Comparison of ENCODE assay signal across 18 mouse cellular contexts in the genomic region with DNA sequence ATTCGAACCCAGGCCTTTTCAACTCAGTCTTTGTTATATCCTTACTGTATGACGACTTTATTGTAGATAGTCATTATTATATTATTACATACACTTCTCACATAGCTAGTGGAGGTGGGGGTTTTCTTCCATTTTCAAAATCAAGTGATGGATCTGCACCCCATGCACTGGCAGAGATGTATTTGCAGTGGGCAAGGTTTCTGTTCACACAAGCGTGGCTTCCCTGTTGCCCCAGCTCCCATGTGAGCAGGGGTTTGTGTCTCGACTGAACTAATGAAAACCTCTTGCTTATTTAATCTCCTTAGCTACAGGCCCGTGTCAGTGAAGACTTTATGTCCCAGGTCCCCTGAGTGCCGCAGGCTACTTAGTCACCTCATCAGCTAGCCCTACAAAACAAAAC.
"Had no signal": no experiment of that assay in that cellular context is flagged by ENCODE, and none has a peak within 500 bp of the region (broad histone marks: within the 10 kb centered on the region; RNA-seq: fewer than 3 reads in every experiment).

No protein-coding gene starts in this region.

- H3K9me3 ChIP-seq: limb, embryonic 13.5 days; liver, embryonic 12.5 days; liver, embryonic 15.5 days; lung, embryonic 15.5 days; megakaryocyte, embryonic 14.5 days; midbrain, embryonic 12.5 days; neural tube, embryonic 12.5 days had no signal

- ATAC-seq: intestine, embryonic 16.5 days; liver, embryonic 12.5 days had no signal

- H3K27me3 ChIP-seq: liver, embryonic 12.5 days; liver, embryonic 15.5 days; lung, embryonic 15.5 days; midbrain, embryonic 12.5 days; neural tube, embryonic 12.5 days had no signal

- H3K9ac ChIP-seq: limb, embryonic 13.5 days; liver, embryonic 12.5 days; liver, embryonic 15.5 days; lung, embryonic 15.5 days; midbrain, embryonic 12.5 days; neural tube, embryonic 12.5 days had no signal

- H3K36me3 ChIP-seq: limb, embryonic 13.5 days; liver, embryonic 12.5 days; liver, embryonic 15.5 days; lung, embryonic 15.5 days; midbrain, embryonic 12.5 days; neural tube, embryonic 12.5 days had no signal

- H3K4me1 ChIP-seq: liver, embryonic 12.5 days; liver, embryonic 15.5 days; midbrain, embryonic 12.5 days had no signal

- H3K4me3 ChIP-seq: limb, embryonic 13.5 days; liver, embryonic 12.5 days; liver, embryonic 15.5 days; lung, embryonic 15.5 days; midbrain, embryonic 12.5 days; neural tube, embryonic 12.5 days had no signal

- H3K27ac ChIP-seq: limb, embryonic 13.5 days; liver, embryonic 12.5 days; liver, embryonic 15.5 days; lung, embryonic 15.5 days; midbrain, embryonic 12.5 days; neural tube, embryonic 12.5 days had no signal

- DNase-seq: kidney, adult 18-20 months; kidney, adult 9 months; kidney, postnatal 14 days; kidney, postnatal 4 days; liver; lung, adult 18-20 months; lung, postnatal 10 days; lung, postnatal 36 days; thymus, adult 18-20 months; thymus, postnatal 36 days had no signal

- H3K4me2 ChIP-seq: limb, embryonic 13.5 days; liver, embryonic 12.5 days; liver, embryonic 15.5 days; lung, embryonic 15.5 days; midbrain, embryonic 12.5 days; neural tube, embryonic 12.5 days had no signal
